Mouse (Mus musculus): Measurements from ENCODE around the gene Kcnh4. TPM values are rescaled to one million over a fixed set of nuclear protein-coding genes. Genes with fewer than 3 reads are reported as not detected.

The Kcnh4 gene
- total RNA-seq, 2 experiments from 2014 or later = not detected

GRCm38 (mm10) chr11:100714534-100714915 lies 45.2 kb downstream of the Kcnh4 start:
- peak; percentile 81 for ATAC-seq (replicated peaks; ENCODE audit: low FRiP score, poor library complexity, severe bottlenecking)

DNA sequence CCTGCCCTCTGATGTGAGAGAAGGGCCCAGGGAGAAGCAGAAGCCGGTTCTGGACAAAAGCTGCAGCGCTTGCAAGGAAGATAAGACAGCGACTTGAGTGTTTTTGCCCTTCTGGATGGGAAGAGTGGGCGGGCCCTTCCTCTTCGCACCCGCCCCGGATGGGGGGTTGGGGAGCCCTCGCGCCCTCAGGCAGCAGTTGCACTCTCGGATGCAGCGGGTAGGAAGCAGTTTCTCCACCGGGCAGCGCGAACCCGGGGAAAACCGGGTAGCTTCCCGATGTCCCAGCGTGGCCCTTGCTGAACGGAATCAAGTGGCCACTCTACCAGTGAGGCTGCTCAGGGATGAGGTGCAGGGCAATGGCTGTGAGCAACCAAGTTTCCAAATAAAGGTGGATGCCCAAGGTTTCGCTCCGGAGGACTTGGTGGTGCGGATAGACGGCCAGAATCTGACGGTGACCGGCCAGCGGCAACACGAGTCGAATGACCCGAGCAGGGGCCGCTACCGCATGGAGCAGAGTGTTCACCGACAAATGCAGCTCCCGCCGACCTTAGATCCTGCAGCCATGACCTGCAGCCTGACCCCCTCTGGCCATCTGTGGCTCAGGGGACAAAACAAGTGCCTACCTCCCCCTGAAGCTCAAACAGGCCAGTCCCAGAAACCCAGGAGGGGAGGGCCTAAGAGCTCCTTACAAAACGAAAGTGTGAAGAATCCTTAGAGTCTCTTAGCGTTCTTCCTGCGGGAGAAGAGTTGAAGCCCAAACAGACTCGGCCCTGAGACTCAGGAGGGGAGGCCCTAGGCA lies 45.8 kb downstream of the Kcnh4 start, which contains the start of gene Hspb9:
Gene Hspb9, plus strand, starts transcription at position 116 of the 799 bp plus-strand sequence.
- ATAC-seq (replicated peaks; ENCODE audit: low FRiP score, poor library complexity, severe bottlenecking) = peak; percentile 61

DNA sequence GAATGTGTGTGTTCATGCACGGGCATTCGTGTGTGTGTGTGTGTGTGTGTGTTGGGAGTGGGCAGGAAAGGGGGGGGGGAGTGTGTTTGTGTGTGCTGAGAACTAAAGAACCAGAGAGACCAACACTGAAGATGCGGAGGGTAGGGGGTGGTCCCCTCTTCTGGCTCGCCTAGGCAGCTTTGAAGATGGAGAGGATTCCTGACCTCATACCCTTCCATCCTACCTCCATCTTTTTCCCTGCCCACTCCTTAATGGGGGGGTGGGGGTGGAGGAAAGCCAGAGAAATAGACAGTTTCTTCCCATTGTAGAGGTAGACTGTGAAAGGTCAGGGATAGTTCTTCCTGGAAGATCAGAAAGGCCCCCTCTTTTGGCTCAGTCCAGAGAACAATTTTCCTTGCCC lies 46.6 kb downstream of the Kcnh4 start:
- ATAC-seq (replicated peaks; ENCODE audit: low FRiP score, poor library complexity, severe bottlenecking) = no peak

- ATAC-seq (replicated peaks; ENCODE audit: low FRiP score, poor library complexity, severe bottlenecking) = peak; percentile 60; the same call in 1 of the 2 replicates
Observed at GRCm38 (mm10) chr11:100711783-100712615, 47.7 kb downstream of the Kcnh4 start, which contains the start of gene Kat2a. Gene Kat2a (minus strand): TSS chr11:100712465.

GRCm38 (mm10) chr11:100710977-100711376 lies 48.8 kb downstream of the Kcnh4 start:
- no peak for ATAC-seq (replicated peaks; ENCODE audit: low FRiP score, poor library complexity, severe bottlenecking)

DNA sequence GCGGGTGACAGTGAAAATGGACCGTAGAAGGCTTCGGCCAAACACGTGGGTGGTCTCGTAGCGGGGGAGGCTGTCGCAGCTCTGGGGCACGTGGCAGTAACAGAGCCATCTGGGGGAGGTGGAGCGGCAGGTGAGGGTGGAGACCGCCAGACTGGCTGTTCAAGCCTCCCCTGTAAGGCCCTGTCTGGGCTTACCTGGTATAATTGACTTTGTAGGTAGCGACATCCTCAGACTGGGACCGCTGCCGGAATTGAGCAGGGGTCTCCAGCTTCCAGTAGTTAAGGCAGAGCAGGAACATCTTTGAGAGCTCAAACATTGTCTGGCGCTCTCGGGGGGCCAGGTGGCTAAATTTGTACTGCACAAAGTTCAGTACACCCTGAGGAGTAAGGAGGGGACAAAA lies 49.2 kb downstream of the Kcnh4 start:
- ATAC-seq (replicated peaks; ENCODE audit: low FRiP score, poor library complexity, severe bottlenecking) = no peak

GRCm38 (mm10) chr11:100709201-100709810 lies 50.4 kb downstream of the Kcnh4 start:
- no peak for ATAC-seq (replicated peaks; ENCODE audit: low FRiP score, poor library complexity, severe bottlenecking)

- ATAC-seq (replicated peaks; ENCODE audit: low FRiP score, poor library complexity, severe bottlenecking) = no peak
Observed at GRCm38 (mm10) chr11:100705095-100705747, 54.5 kb downstream of the Kcnh4 start.

DNA sequence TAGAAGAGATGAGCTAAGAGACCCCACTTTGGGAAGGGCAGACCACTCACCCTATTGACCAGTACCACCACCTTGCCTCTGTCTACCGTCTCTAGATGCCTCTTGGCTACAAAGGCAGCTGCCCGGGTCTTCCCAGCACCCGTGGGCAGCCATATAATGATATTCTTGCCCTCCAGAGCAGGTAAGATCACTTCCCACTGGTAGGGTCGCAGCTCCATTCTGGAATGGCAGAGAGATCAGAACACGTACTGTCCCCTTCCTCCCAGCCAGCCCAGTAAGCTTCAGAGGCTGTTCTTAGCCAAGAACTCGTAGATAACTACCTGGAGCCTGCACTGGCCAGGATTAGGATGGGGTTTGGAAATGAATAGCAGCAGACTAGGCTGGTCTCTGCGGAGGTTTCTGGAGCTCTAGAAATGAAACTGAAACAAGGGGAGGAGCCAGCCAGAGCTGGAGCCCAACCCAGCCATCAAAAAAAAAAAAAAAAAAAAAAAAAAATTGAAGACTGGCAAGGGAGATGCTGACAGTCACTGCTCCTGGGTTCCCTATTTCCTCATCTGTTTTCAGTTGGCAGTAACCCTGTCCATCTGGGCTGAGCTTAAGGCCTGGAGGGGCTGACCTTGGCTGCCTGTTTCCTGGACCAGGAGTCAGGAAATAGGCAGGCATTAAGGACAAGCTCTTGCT lies 55.8 kb downstream of the Kcnh4 start, which contains the start of gene Dhx58:
Gene Dhx58, minus strand, starts transcription at position 421 of the 681 bp plus-strand sequence.
- peak; percentile 72 for ATAC-seq (replicated peaks; ENCODE audit: low FRiP score, poor library complexity, severe bottlenecking)

DNA sequence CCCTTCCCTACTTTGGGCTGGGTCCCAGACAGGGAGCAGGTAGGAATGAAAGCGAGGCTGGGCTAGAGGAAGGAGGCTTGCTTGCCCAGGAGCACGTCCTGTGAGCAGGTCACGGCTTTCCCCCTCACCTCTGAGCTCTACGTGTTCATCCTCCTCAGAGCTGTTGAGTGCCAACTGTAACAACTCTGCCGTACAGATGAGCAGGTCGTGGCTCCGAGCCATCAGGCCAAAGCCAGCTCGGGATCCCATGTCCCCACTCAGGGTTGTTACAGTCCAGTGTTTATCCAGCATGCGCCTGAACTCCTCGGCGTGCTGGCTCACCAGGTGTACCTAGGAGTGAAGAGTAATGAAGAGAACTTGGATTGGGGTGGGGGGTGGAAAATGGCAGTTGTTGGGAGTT lies 56.4 kb downstream of the Kcnh4 start:
- ATAC-seq (replicated peaks; ENCODE audit: low FRiP score, poor library complexity, severe bottlenecking) = peak; percentile 37; the same call in 1 of the 2 replicates

- peak; percentile 45 for ATAC-seq (replicated peaks; ENCODE audit: low FRiP score, poor library complexity, severe bottlenecking)
Observed at GRCm38 (mm10) chr11:100702906-100703305, 56.8 kb downstream of the Kcnh4 start.

- peak; percentile 71 for ATAC-seq (replicated peaks; ENCODE audit: low FRiP score, poor library complexity, severe bottlenecking)
Observed at GRCm38 (mm10) chr11:100702081-100702851, 57.5 kb downstream of the Kcnh4 start.

- ATAC-seq (replicated peaks; ENCODE audit: low FRiP score, poor library complexity, severe bottlenecking) = no peak
Observed at GRCm38 (mm10) chr11:100701301-100701700, 58.4 kb downstream of the Kcnh4 start.

GRCm38 (mm10) chr11:100700710-100701109 lies 59.0 kb downstream of the Kcnh4 start:
- ATAC-seq (replicated peaks; ENCODE audit: low FRiP score, poor library complexity, severe bottlenecking) = no peak

GRCm38 (mm10) chr11:100697921-100698320 lies 61.8 kb downstream of the Kcnh4 start:
- ATAC-seq (replicated peaks; ENCODE audit: low FRiP score, poor library complexity, severe bottlenecking) = no peak

DNA sequence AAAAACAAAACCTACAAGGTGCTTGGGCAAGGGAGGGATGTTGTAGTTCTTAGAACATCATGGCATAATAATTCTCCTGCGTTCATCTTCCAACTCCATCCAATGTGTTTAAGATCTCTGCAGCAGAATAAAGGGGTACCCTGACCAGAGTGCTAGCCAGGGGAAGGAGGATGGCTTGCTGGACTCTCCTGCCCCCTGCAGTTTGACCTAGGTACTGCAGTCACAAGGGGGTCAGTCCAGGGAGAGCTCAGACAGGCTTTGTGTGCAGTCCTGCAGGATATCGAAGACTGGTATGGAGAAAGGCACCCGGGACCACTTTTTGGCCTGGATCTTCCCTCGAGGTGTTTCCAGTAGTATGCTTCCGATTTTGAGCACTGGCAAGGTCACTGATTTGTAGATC lies 64.8 kb downstream of the Kcnh4 start:
- peak; percentile 71 for ATAC-seq (replicated peaks; ENCODE audit: low FRiP score, poor library complexity, severe bottlenecking)

DNA sequence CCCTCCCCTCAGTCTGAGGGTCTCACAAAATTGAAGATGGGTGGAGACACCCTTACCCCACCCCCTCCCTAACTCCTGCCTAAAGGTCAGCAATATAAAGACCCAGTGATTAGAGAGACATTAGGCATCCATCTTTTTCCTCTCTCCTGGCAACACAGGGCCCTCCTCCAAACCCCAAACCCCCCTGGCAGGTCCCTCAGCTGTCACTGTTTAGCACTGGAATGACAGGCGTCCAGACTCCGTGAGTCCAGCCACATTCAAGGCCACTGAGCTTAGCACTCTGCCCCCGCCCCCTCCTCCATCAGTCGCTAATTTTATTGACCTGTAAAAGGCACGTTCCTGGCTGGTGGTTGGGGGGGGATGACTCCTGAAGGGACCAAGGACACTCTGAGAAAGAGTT lies 66.6 kb downstream of the Kcnh4 start:
- no peak for ATAC-seq (replicated peaks; ENCODE audit: low FRiP score, poor library complexity, severe bottlenecking)

DNA sequence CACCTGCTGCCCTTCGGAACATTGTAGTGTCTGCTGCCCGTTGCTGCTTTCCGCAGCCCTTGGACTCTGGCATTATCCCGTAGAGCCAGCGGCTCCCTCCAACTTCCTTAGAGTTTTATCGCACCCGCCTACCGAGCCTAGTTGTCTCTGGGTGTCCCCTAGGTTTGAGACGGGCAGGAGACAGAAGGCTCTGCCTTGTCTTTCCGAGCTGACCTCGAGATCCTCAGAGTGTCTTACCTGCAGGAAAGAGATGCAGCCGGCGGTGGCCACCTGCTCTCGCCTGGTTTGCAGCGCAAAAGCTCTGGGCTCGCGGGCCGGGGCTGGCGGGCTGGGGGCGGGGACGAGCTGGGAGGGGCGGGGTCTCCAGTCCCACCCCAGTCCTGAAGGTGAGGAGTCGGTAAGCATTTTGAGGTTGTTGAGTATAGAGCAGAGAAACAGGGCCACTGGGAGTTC lies 67.6 kb downstream of the Kcnh4 start, which contains the start of gene Zfp385c:
Gene Zfp385c, minus strand, starts transcription at position 292 of the 453 bp plus-strand sequence.
- no peak for ATAC-seq (replicated peaks; ENCODE audit: low FRiP score, poor library complexity, severe bottlenecking)
